Mouse (Mus musculus) natural killer cell, adult 2 months (primary cell): ENCODE data around the gene Ndufaf3.

Experiments
- DNase-seq, 2 experiments: peaks; one replicate each; pipeline ENCODE4 v3.0.0; 2022; ENCODE audit warnings: low spot score in 2 of 2

Ndufaf3 gene

DNA sequence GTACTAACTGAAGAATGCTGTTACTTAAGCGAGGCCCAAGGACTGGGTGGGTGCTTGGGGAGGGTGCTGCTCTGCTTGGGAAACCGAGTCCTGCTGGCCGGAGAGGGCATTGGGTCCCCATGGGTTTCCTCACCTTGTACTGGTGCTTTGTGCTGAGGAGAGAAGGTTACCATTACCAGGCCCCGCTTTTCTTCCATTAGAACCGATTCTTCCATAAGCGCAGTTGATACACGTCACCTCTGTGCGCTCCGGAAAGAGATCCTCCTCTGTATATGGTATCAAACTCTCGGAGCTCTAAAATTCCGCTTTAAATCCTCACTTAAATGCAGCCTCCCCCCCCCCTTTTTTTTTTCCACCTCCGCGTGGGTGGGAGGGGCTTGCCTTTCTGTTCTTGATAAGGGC lies 49.3 kb downstream of the Ndufaf3 start:
- DNase-seq, result no peak

GRCm38 (mm10) chr9:108517253-108517930 lies 49.8 kb downstream of the Ndufaf3 start:
- DNase-seq, result peak; percentile 67 to 71

GRCm38 (mm10) chr9:108516380-108517251 lies 50.6 kb downstream of the Ndufaf3 start, which contains the start of gene Qrich1:
Gene Qrich1, plus strand, starts transcription at chr9:108516806.
- peak; percentile 93 to 94 for DNase-seq
